Mouse (Mus musculus) spleen, adult 2 months (tissue): ENCODE data around the gene Stub1.

Source experiments
- CTCF ChIP-seq: fragments of 200-500 bp; IDR thresholded peaks from 2 replicates; pipeline ENCODE4 v1.5.1; 2011; ENCODE audit warnings: mild to moderate bottlenecking, inconsistent platforms; ENCODE audit not compliant: insufficient read depth, insufficient read length, insufficient replicate concordance; ENCODE audit errors: extremely low read depth
- POLR2A ChIP-seq: fragments of 200-500 bp; IDR thresholded peaks from 2 replicates; pipeline ENCODE4 v1.6.1; 2011; ENCODE audit warnings: low read depth, low read length, inconsistent platforms

DNA sequence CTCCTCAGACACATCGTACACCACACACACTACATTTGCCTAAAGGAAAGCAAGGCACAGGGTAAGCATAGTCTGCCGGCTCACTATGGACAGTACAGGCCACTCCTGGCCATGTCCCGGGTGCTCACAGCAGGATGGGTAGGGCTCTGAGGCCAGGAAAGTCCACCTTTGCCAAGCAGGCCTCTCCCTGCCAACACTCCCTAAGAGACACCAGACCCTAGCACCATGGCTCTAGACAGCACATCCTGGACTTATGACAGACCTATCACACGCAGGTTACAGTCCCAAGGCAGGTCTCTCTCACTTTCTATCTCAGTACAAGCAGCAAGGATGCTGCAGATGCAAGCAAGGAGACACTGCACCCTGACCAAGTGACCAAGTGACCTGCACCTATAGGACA lies 9.9 kb upstream of the Stub1 start:
- TF ChIP-seq CTCF, result no peak
- TF ChIP-seq POLR2A, result no peak
